Mouse (Mus musculus): ENCODE data around the gene Plk3. TPM values are rescaled to one million over a fixed set of nuclear protein-coding genes. Genes with fewer than 3 reads are reported as not detected.

The Plk3 gene
- polyA plus RNA-seq, 1 experiment = 0.21 TPM

DNA sequence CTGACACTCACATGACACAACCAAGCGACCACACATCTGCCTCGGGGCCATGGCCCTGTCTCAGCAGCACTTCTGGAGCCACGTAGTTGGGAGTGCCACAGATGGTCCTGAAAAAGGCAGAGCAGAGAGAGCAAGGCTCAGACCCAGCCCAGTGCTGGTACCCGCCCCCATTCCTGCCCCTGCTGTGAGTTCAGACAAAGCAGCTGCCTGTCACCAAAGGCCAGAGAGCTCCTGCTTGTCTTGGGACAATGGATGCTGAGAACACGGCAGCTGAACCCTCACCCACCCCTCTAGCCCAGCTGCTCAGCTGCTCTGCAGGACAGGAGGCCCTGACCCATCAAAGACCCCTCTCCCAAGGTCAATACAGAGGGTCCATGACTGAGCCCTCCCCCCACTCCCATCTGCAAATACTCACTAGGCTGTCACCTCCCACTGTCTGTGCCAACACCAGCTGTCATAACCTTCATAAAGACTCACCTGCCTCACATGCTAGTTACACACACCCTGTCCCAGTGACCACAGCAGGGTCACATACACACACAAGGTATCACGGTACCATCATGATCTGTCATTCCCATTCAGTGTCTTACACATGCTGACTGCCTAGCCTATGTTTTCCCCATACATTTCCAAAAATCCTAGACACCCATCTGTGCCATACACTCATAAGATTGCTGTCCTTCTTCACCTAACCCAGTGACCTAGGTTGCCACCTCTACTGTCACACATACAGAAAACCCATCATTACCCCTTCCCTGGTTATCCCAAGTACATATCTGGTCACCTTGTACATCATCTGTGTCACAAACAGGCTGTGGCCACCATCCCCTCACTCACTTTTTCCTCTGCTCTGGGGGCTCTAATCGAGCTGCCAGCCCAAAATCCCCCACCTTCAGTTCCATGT is 1.6 kb downstream of the Plk3 start:
- Histone ChIP-seq H3K36me3 (ENCODE audit: control insufficient read depth) (peaks cover 21% of the 10 kb centered on the region), H3K9me3 (ENCODE audit: control insufficient read depth, low read length) (peaks cover 4% of the 10 kb centered on the region; the same call in 1 of the 2 replicates), H3K4me1 (ENCODE audit: control insufficient read depth) (peaks cover 46% of the 10 kb centered on the region), H3K27me3 (ENCODE audit: control insufficient read depth) (peaks cover 30% of the 10 kb centered on the region), H3K4me3 (replicated peaks) (no peak overlapping the region)
- TF ChIP-seq GATA1 (IDR thresholded peaks at IDR 0.05; ENCODE audit: low read length) (no peak), TAL1 (IDR thresholded peaks at IDR 0.05; ENCODE audit: low read length) (no peak)

DNA sequence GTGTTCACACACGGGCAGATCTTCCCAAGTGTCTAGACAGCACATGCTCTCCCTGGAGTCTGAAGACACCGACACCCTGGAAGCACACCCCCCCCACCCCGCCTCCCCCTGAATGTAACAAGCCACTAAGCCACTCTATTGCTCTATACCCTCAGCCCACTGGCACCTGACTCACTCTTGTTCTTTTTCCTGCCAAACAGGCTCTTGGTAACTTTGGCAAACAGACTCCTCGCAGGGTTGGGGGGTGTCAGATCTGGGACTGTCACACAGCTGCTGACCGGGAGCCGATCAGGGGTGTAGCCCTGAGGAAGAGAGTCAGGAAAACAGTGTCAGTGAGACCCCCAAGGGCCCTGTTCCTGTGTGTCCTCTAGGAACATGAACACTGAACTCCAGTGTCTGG is 2.6 kb downstream of the Plk3 start:
- peaks cover 30% of the 10 kb centered on the region for H3K27me3 ChIP-seq (ENCODE audit: control insufficient read depth)
- H3K36me3 ChIP-seq (ENCODE audit: control insufficient read depth) = peaks cover 21% of the 10 kb centered on the region
- H3K4me3 ChIP-seq (replicated peaks) = no peak overlapping the region
- TF ChIP-seq GATA1 (IDR thresholded peaks at IDR 0.05; ENCODE audit: low read length) (no peak), TAL1 (IDR thresholded peaks at IDR 0.05; ENCODE audit: low read length) (no peak)
- peaks cover 4% of the 10 kb centered on the region; the same call in 1 of the 2 replicates for H3K9me3 ChIP-seq (ENCODE audit: control insufficient read depth, low read length)
- peaks cover 45% of the 10 kb centered on the region for H3K4me1 ChIP-seq (ENCODE audit: control insufficient read depth)

DNA sequence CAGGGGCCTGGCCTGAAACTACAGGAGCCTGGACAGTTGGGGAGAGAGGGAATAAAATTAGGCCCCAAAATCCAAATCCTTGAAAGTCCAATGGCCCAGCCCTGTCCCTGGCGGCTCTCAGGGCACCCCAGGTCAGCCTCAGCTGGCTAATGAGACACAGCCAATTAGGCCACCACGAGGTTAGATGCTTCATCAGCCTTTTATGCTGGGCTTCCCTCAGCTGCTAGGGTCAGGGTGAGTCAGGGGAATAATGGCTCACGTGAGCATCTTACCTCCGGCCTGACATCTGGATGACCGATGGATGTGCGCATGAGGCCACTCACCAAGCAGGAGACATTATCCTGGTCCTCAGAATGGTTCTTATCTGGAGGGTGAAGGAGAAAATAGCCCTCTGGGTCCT is 3.0 kb downstream of the Plk3 start:
- Histone ChIP-seq H3K4me1 (ENCODE audit: control insufficient read depth) (peaks cover 44% of the 10 kb centered on the region), H3K4me3 (replicated peaks) (no peak overlapping the region), H3K9me3 (ENCODE audit: control insufficient read depth, low read length) (peaks cover 4% of the 10 kb centered on the region; the same call in 1 of the 2 replicates), H3K36me3 (ENCODE audit: control insufficient read depth) (peaks cover 21% of the 10 kb centered on the region), H3K27me3 (ENCODE audit: control insufficient read depth) (peaks cover 30% of the 10 kb centered on the region)
- no peak for TF ChIP-seq GATA1 (IDR thresholded peaks at IDR 0.05; ENCODE audit: low read length)

DNA sequence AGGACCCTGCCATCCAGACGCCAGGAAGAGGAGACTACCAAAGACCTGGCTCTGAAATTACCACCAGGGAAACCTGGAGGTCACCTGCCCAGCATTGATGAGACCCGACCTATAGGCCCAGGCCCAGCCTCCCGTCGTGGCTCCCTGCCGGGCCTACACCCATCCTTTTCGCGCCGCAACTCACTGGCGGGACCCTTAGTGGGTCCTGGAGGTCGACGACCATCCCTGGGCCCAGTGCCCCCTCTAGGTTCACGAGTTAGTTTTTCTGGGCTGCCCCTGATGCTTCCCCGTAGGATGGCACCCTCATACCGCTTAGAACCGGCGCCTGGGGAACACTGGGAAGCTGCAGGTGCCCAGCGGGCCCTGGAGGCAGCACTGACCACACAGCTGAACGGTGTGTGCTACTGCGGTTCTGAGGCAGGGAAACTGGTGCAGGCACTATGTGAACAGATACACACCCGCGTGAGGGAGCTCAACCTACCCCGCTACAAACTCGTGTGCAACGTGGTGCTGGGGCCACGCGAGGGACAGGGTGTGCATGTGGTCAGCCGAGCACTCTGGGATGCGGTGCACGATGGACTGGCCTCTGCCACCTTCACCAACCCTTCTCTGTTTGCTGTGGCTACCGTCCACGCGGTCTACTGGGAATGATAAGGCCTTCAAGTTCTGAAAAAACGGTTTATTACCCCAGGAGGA is 5.6 kb downstream of the Plk3 start:
- peaks cover under 1% of the 10 kb centered on the region; the same call in 1 of the 2 replicates for H3K9me3 ChIP-seq (ENCODE audit: control insufficient read depth, low read length)
- peaks cover 21% of the 10 kb centered on the region for H3K36me3 ChIP-seq (ENCODE audit: control insufficient read depth)
- peaks cover 42% of the 10 kb centered on the region for H3K4me1 ChIP-seq (ENCODE audit: control insufficient read depth)
- H3K4me3 ChIP-seq (replicated peaks) = no peak overlapping the region
- TF ChIP-seq TAL1 (IDR thresholded peaks at IDR 0.05; ENCODE audit: low read length) (no peak), GATA1 (IDR thresholded peaks at IDR 0.05; ENCODE audit: low read length) (no peak)
- H3K27me3 ChIP-seq (ENCODE audit: control insufficient read depth) = peaks cover 21% of the 10 kb centered on the region

DNA sequence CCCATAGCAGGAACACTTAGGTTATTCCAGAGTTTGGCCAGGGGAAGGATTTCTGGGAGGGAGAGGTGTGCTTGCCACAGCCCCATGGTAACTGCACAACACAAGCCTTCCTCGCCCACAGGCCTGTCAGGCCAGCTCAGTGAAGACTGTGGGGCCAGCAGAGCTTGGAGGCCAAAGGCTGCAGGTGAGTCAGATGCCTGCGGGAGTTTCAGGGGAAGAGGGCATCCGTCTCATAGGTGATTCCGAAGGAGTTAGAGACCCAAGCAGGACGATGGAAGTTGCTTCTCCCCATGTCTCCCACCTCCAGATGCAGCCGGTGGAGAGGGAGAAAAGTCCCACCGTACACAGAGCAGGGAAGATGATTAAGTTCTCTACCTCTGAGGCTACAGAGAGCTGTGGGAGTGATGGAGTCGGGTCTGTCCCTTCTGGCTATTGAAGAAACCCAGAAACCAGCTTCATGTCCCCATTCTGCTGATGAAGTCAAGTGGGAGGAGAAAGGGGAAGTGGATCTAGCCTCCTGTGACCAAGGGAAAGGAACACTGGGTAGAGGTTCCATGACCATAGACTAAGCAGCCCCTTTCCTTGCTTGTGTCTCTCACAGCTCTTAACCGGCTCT is 7.0 kb downstream of the Plk3 start, which contains the start of gene Tctex1d4:
TSS of gene Tctex1d4 (plus strand) at position 120 of the 616 bp plus-strand sequence.
- no peak within 1 kb of the TSS for H3K4me3 ChIP-seq (replicated peaks)
- TF ChIP-seq TAL1 (IDR thresholded peaks at IDR 0.05; ENCODE audit: low read length) (no peak), GATA1 (IDR thresholded peaks at IDR 0.05; ENCODE audit: low read length) (no peak)
- peaks cover 7% of the 10 kb centered on the region for H3K27me3 ChIP-seq (ENCODE audit: control insufficient read depth)
- H3K9me3 ChIP-seq (ENCODE audit: control insufficient read depth, low read length) = no peaks in the 10 kb centered on the region
- H3K36me3 ChIP-seq (ENCODE audit: control insufficient read depth) = peaks cover 20% of the 10 kb centered on the region
- H3K4me1 ChIP-seq (ENCODE audit: control insufficient read depth) = peaks cover 34% of the 10 kb centered on the region

DNA sequence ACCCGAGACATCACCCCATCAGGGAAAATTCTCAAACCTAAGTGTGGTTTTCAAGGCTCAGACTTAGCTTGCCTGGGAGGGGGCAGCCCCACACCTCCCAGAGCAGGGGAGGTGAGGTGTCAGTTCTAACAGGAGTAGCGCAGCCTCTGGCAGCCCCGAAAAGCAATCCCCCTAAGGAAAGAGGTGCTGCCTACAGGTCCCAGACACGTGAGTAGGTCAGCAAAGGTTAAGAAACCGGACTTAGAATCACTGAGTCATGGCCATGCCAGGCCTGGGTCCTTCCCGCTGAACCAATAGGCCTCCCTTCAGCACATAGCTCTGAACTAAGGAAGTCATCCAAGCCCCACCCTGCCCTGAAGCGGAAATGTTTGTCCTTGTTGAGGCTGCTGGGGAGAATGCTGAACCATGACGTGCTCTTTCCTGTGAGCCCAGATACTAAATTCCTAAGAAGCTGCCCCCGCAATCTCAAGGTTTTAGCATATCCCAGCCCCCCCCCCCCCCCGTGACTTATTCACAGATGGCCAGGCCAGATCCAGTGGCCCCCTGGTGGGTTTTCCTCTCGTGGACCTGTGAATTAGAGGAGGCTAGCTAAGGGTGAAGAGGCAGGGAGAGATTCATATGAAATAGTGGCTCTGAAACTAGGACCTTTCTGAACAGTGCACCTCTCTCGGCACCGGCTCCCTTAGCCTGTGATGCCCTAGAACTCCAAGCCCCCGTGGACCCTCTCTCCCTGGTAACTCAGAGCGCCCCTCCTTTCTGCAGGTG is 7.7 kb downstream of the Plk3 start:
- Histone ChIP-seq H3K4me1 (ENCODE audit: control insufficient read depth) (peaks cover 39% of the 10 kb centered on the region), H3K27me3 (ENCODE audit: control insufficient read depth) (peaks cover 3% of the 10 kb centered on the region; the same call in 1 of the 2 replicates), H3K4me3 (replicated peaks) (no peak overlapping the region), H3K36me3 (ENCODE audit: control insufficient read depth) (peaks cover 17% of the 10 kb centered on the region), H3K9me3 (ENCODE audit: control insufficient read depth, low read length) (no peaks in the 10 kb centered on the region)
- TF ChIP-seq TAL1 (IDR thresholded peaks at IDR 0.05; ENCODE audit: low read length) = no peak
- TF ChIP-seq GATA1 (IDR thresholded peaks at IDR 0.05; ENCODE audit: low read length) = no peak

DNA sequence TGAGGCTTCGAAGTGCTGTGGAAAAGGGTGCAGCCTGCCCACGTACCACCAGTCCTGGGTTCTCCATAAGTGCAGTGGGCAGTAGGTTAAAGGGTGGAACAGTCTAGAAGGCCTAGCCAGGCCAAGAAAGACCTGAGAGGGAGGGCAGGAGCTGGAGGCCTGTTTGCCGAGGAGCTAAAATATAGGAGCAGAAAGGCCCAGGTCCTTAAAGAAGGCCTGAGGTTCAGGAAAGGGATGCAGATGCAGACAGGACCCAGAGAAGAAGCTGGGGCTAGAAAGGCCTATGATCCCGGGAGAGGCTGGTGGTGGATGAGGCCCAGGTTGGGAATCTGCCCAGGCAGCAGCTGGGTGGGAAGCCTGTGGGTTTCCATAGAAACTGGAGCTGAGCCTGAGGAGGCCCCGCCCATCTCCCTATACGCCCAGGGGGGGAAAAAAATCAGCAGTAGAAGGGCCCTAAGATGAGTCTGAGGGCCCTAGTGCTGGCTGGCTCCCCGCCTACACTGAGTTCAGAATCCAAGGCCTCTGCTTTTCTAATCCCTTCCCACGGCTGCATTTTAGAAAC is 8.3 kb downstream of the Plk3 start, which contains the start of gene Btbd19:
TSS of gene Btbd19 (minus strand) at position 378 of the 562 bp plus-strand sequence.
- Histone ChIP-seq H3K4me1 (ENCODE audit: control insufficient read depth) (peaks cover 45% of the 10 kb centered on the region), H3K36me3 (ENCODE audit: control insufficient read depth) (peaks cover 12% of the 10 kb centered on the region), H3K27me3 (ENCODE audit: control insufficient read depth) (no peaks in the 10 kb centered on the region), H3K9me3 (ENCODE audit: control insufficient read depth, low read length) (no peaks in the 10 kb centered on the region), H3K4me3 (replicated peaks) (peak within 1 kb of the TSS; percentile 14)
- TF ChIP-seq GATA1 (IDR thresholded peaks at IDR 0.05; ENCODE audit: low read length) (no peak), TAL1 (IDR thresholded peaks at IDR 0.05; ENCODE audit: low read length) (no peak)

Measured in erythroblast, embryonic 14.5 days (primary cell).